Mouse (Mus musculus): Measurements from ENCODE around the gene Gpr165. TPM values are rescaled to one million over a fixed set of nuclear protein-coding genes. Genes with fewer than 3 reads are reported as not detected.

Gene Gpr165
- 0.19 and 0.25 TPM in 2 replicates for polyA plus RNA-seq (2015; fragmentation: Nextera tagmentation; extraction: Ambion mirVana)

DNA sequence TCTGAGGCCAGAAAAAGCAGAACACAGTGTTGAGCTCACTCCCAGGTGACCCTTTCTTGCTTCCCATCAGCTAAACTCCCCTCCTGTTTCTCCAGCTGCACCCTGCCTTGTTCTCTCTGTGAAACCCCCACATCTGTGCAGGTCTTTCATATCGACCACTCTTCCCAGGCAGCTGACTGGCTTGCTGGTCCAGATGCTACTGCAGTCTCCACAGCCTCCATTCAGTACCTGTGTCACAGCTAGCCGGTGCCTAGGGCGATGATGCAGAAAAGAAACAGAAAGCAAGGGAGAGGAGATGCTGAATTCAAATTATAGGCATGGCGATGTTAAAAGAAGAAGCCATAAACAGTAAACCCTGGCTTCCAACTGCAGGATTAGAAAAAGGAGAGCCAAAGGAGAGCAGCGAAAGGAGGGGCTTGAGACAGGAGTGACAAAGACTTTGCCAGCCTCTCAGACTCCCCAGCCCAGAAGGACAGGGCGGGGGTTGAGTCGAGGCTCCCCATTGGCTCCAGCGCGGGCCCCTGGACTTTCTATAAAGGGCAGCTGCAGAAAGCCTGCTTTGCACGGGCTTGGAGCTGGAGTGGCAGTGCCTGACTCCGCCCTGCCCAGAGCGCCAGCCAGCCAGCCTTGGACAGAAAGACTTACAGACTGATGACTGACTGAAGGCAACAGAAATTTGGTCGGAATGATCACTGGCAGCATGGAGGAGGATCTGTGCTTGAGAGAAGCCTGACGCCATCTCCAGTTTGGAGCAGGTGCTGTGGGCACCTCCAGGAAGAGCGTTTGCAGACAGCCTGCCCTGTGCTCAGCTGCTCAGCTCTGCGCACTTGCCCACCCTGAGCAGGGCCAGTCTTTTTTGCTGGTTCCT lies at the start of gene Gpr165:
Gene Gpr165 (plus strand): TSS at position 535 of the 868 bp plus-strand sequence.
- 31% methylated on average over 16 of the region's 16 CpGs for WGBS
- ATAC-seq: peak; percentile 97
- no peaks in the 10 kb centered on the region for H3K9me3 ChIP-seq

GRCm38 (mm10) chrX:96674871-96675270 lies 38.4 kb upstream of the Gpr165 start:
- 59% methylated on average over 1 of the region's 1 CpGs for WGBS
- H3K4me3 ChIP-seq (replicated peaks): no peak overlapping the region
- no peaks in the 10 kb centered on the region for H3K27me3 ChIP-seq (replicated peaks)

More for the DNA sequence above, at the start of gene Gpr165:
- Histone ChIP-seq H3K36me3 (no peaks in the 10 kb centered on the region), H3K27ac (no peak within 1 kb of the TSS), H3K9ac (no peak within 1 kb of the TSS), H3K4me3 (replicated peaks) (peak within 1 kb of the TSS; percentile 15), H3K4me1 (replicated peaks) (no peaks in the 10 kb centered on the region), H3K27me3 (replicated peaks) (no peaks in the 10 kb centered on the region), H3K4me2 (replicated peaks) (peak within 1 kb of the TSS; percentile 56)

More at GRCm38 (mm10) chrX:96674871-96675270, 38.4 kb upstream of the Gpr165 start:
- Histone ChIP-seq H3K9me3 (no peaks in the 10 kb centered on the region), H3K36me3 (no peaks in the 10 kb centered on the region), H3K4me2 (replicated peaks) (no peak overlapping the region), H3K4me1 (replicated peaks) (no peaks in the 10 kb centered on the region), H3K27ac (no peak overlapping the region), H3K9ac (no peak overlapping the region)
- ATAC-seq: no peak

All from intestine, embryonic 15.5 days (tissue).